Mouse (Mus musculus) inflammation-experienced regulatory T-cells, adult 6 months (primary cell): ENCODE results near the gene Bend6. TPM values are rescaled to one million over a fixed set of nuclear protein-coding genes. Genes with fewer than 3 reads are reported as not detected.
"Not testable (repeated sequence)": the region's sequence is repeated elsewhere in the genome, so short reads cannot be mapped to it uniquely, and the experiment has no call there.

Experiments used
- ATAC-seq: one replicate; pipeline ENCODE4 v1.8.0; 2017
- polyA plus RNA-seq, 3 experiments: library from polyadenylated mRNA; unstranded; fragments of 100-300 nt; shearing (Covaris generic); gene quantifications; one replicate each; pipeline ENCODE4 v1.2.1; 2017

The Bend6 gene
- polyA plus RNA-seq, 3 experiments from 2014 or later, result 0.96 to 8.0 (median 2.4) TPM

GRCm38 (mm10) chr1:33906216-33906615, 1.4 kb downstream of the Bend6 start:
- no peak for ATAC-seq

- no peak for ATAC-seq
These were observed 4.0 kb downstream of the Bend6 start for GRCm38 (mm10) chr1:33903587-33903986.

GRCm38 (mm10) chr1:33900175-33900574, 7.4 kb downstream of the Bend6 start:
- no peak for ATAC-seq

GRCm38 (mm10) chr1:33898373-33898772, 9.2 kb downstream of the Bend6 start:
- ATAC-seq, result no peak

GRCm38 (mm10) chr1:33897426-33897825, 10.2 kb downstream of the Bend6 start:
- no peak for ATAC-seq

- ATAC-seq, result no peak
These were observed 10.9 kb downstream of the Bend6 start for GRCm38 (mm10) chr1:33896666-33897065.

GRCm38 (mm10) chr1:33896116-33896515, 11.5 kb downstream of the Bend6 start:
- no peak for ATAC-seq

- ATAC-seq, result peak; percentile 32
These were observed 14.8 kb downstream of the Bend6 start for GRCm38 (mm10) chr1:33892784-33893183.

GRCm38 (mm10) chr1:33883102-33883839, 24.3 kb downstream of the Bend6 start:
- peak; percentile 96 for ATAC-seq

GRCm38 (mm10) chr1:33878170-33878569, 29.4 kb downstream of the Bend6 start:
- no peak for ATAC-seq

- no peak for ATAC-seq
These were observed 31.2 kb downstream of the Bend6 start for GRCm38 (mm10) chr1:33876416-33876815.

- ATAC-seq, result no peak
These were observed 31.9 kb downstream of the Bend6 start for GRCm38 (mm10) chr1:33875691-33876090.

GRCm38 (mm10) chr1:33873561-33873960, 34.1 kb downstream of the Bend6 start:
- ATAC-seq, result no peak

- no peak for ATAC-seq
These were observed 38.2 kb downstream of the Bend6 start for GRCm38 (mm10) chr1:33869437-33869836.

- ATAC-seq, result no peak
These were observed 38.6 kb downstream of the Bend6 start for GRCm38 (mm10) chr1:33869031-33869430.

GRCm38 (mm10) chr1:33846807-33847206, 60.8 kb downstream of the Bend6 start:
- no peak for ATAC-seq

- ATAC-seq, result no peak
These were observed 63.8 kb downstream of the Bend6 start for GRCm38 (mm10) chr1:33843823-33844222.

GRCm38 (mm10) chr1:33838952-33839351, 68.7 kb downstream of the Bend6 start:
- ATAC-seq, result not testable (repeated sequence)

GRCm38 (mm10) chr1:33830586-33830985, 77.0 kb downstream of the Bend6 start:
- ATAC-seq, result no peak

- ATAC-seq, result no peak
These were observed 89.7 kb downstream of the Bend6 start for GRCm38 (mm10) chr1:33817931-33818330.

- peak; percentile 91 for ATAC-seq
These were observed 93.5 kb downstream of the Bend6 start, which contains the start of gene Zfp451 for GRCm38 (mm10) chr1:33813868-33814794. Zfp451 (minus strand) TSS chr1:33814595.

GRCm38 (mm10) chr1:33813495-33813867, 94.1 kb downstream of the Bend6 start:
- no peak for ATAC-seq

GRCm38 (mm10) chr1:33803323-33803722, 104.3 kb downstream of the Bend6 start:
- ATAC-seq, result no peak
